Mouse (Mus musculus) myocyte (in vitro differentiated cells): ENCODE measurements at regions not wholly inside any gene's neighbourhood (a gene's known extent, or its start where the extent isn't known, plus 50 kb on each side); places are given as distances from the start of the nearest gene placed in this dataset.

Experiments
- E2F4 ChIP-seq: IDR thresholded peaks from one replicate; pipeline ENCODE4 v1.6.1; 2011; ENCODE audit warnings: mild to moderate bottlenecking, control low read depth, moderate library complexity; ENCODE audit not compliant: insufficient read depth
- MAX ChIP-seq: IDR thresholded peaks from one replicate; pipeline ENCODE4 v1.6.1; 2011; ENCODE audit warnings: low read depth, mild to moderate bottlenecking, control low read depth
- POLR2A ChIP-seq: IDR thresholded peaks from one replicate; pipeline ENCODE4 v1.6.1; 2011; ENCODE audit warnings: low read depth, mild to moderate bottlenecking, control low read depth, moderate library complexity; ENCODE audit not compliant: insufficient read length
- POLR2AphosphoS2 ChIP-seq: IDR thresholded peaks from one replicate; pipeline ENCODE4 v1.6.1; 2011; ENCODE audit warnings: low read depth, control low read depth; ENCODE audit not compliant: insufficient read length
- REST ChIP-seq: IDR thresholded peaks from one replicate; pipeline ENCODE4 v1.6.1; 2011; ENCODE audit warnings: mild to moderate bottlenecking, control low read depth, moderate library complexity; ENCODE audit not compliant: insufficient read depth, insufficient read length
- SRF ChIP-seq: IDR thresholded peaks from one replicate; pipeline ENCODE4 v1.6.1; 2011; ENCODE audit warnings: low read depth; ENCODE audit not compliant: control insufficient read depth, insufficient read length
- TCF12 ChIP-seq: IDR thresholded peaks from one replicate; pipeline ENCODE4 v1.6.1; 2011; ENCODE audit warnings: mild to moderate bottlenecking, control low read depth; ENCODE audit not compliant: poor library complexity, insufficient read depth, severe bottlenecking
- USF1 ChIP-seq: IDR thresholded peaks from one replicate; pipeline ENCODE4 v1.6.1; 2011; ENCODE audit warnings: low read depth, mild to moderate bottlenecking, control low read depth, moderate library complexity

GRCm38 (mm10) chr6:94842856-94843255, 142.9 kb upstream of the Lrig1 start:
- TF ChIP-seq POLR2A (no peak), USF1 (no peak), MAX (no peak), E2F4 (no peak), POLR2AphosphoS2 (no peak), SRF (no peak), REST (no peak), TCF12 (no peak)
